ENCODE assay signal across 5 mouse cellular contexts in the genomic region with DNA sequence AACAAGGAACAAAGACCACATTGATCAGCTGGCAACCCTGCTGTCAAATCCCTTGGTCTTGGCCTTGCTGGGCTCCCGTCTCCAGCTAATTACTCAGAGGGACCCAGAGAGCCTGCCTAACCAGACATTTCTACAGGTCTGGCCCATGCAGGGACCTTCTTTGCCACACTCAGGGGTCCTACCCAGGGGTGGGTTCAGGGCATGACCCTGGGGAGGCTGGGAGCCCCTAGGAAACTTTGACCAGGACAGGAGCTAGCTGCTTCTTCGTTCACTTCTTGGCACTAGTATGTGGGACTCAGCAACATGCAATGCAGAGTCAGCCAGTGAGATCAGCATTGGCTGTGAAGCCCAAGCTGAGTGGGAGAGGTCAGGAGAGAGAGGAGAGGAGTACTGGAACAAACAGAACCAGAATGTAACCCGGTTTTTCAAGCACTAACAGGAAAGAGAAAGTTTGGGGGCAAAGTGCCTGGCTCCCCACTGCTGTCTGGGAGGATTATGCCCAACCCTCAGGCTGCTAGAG.
DNase-seq lines count a peak whose midpoint lies in the region.
"Not testable (repeated sequence)": the region's sequence is repeated elsewhere in the genome, so short reads cannot be mapped to it uniquely, and the experiment has no call there.

No protein-coding gene starts in this region.

- peak; percentile 49 to 75 for DNase-seq in adrenal gland, adult (ENCODE audit: inconsistent age in 2 of 2, low spot score in 1 of 2)
- peak; percentile 25 for DNase-seq in brain, adult 2 months (ENCODE audit: low read depth, low spot score)
- peak; percentile 3 for DNase-seq in gastrocnemius, postnatal 14 days
- DNase-seq in heart, adult 18-20 months, result peak; percentile 19 to 31
- peak; percentile 1 for DNase-seq in heart, postnatal 25 days (ENCODE audit: low spot score)

- intact Hi-C loops in gastrocnemius, postnatal 14 days (cut with DNase I; ENCODE audit: low total_unique reads); heart, postnatal 25 days (cut with DNase I): not testable (repeated sequence)

Comparison
In these comparisons a context has a peak if more than half of its experiments do, and no peak if none do; other contexts are left out.
1. Peak in every context shown above with its lines: DNase-seq.
2. DNase-seq: peak in every context shown above with its lines; median percentile 62 in adrenal gland, adult; 25 in brain, adult 2 months; 25 in heart, adult 18-20 months; 3 in gastrocnemius, postnatal 14 days; 1 in heart, postnatal 25 days.